In genomic region chr13:119640504-119640903, GRCm38 (mm10) we compare ENCODE assay signal across 10 mouse cellular contexts. TPM values are rescaled to one million over a fixed set of nuclear protein-coding genes. Genes with fewer than 3 reads are reported as not detected.
DNase-seq lines count a peak whose midpoint lies in the region; ATAC-seq and TF ChIP-seq lines count a peak whose summit lies in the region.
"Had no signal": no experiment of that assay in that cellular context is flagged by ENCODE, and none has a peak within 500 bp of the region (broad histone marks: within the 10 kb centered on the region; RNA-seq: fewer than 3 reads in every experiment).

No protein-coding gene starts in this region.

- no peak for DNase-seq in heart, adult 2 months
- DNase-seq in heart, embryonic 10.5 days (ENCODE audit: low spot score): no peak
- peak in 1 of 2 experiments; percentile 19 for DNase-seq in spleen, adult 2 months (ENCODE audit: low read depth in 1 of 2, low spot score in 2 of 2)
- DNase-seq in spleen, postnatal 4 days (ENCODE audit: low spot score in 2 of 2): no peak
- DNase-seq in cerebellum, adult 9-10 months: peak; percentile 33
- no peak for DNase-seq in urinary bladder, postnatal 4 days (ENCODE audit: low spot score in 2 of 2)
- no peak for DNase-seq in gastrocnemius, postnatal 25 days
- DNase-seq: liver, embryonic 13.5 days had no signal

- no peak for TF ChIP-seq POLR2A in heart, adult 2 months (IDR thresholded peaks at IDR 0.05; ENCODE audit: insufficient read depth, low read depth, low read length)
- TF ChIP-seq POLR2A in spleen, adult 2 months (IDR thresholded peaks at IDR 0.05; ENCODE audit: low read depth, low read length): no peak

- peaks cover 3% of the 10 kb centered on the region; the same call in 1 of the 2 replicates for H3K36me3 ChIP-seq in heart, adult 2 months (ENCODE audit: control insufficient read depth, insufficient read depth, low read length)
- H3K36me3 ChIP-seq in heart, embryonic 10.5 days: no peaks in the 10 kb centered on the region
- H3K36me3 ChIP-seq in spleen, adult 2 months (ENCODE audit: control insufficient read depth, insufficient read depth, low read length): no peaks in the 10 kb centered on the region
- H3K36me3 ChIP-seq: embryonic facial prominence, embryonic 13.5 days; liver, embryonic 13.5 days had no signal

- H3K4me1 ChIP-seq in heart, adult 2 months (ENCODE audit: control insufficient read depth, insufficient read depth, low read length): peaks cover 2% of the 10 kb centered on the region
- H3K4me1 ChIP-seq in heart, embryonic 10.5 days: no peaks in the 10 kb centered on the region
- no peaks in the 10 kb centered on the region for H3K4me1 ChIP-seq in spleen, adult 2 months (ENCODE audit: control insufficient read depth, insufficient read depth, insufficient read length)
- H3K4me1 ChIP-seq: embryonic facial prominence, embryonic 13.5 days; liver, embryonic 13.5 days had no signal

- WGBS in heart, adult 2 months: 31% methylated on average over 4 of the region's 4 CpGs
- 39% methylated on average over 4 of the region's 4 CpGs for WGBS in heart, embryonic 10.5 days
- WGBS in spleen, adult 2 months: 41% methylated on average over 4 of the region's 4 CpGs

- peak overlapping the region; percentile 56; the same call in 1 of the 2 replicates for H3K27ac ChIP-seq in heart, adult 2 months
- H3K27ac ChIP-seq in heart, embryonic 10.5 days: no peak overlapping the region
- H3K27ac ChIP-seq in spleen, adult 2 months (ENCODE audit: insufficient read depth, low read length): no peak overlapping the region
- H3K27ac ChIP-seq: embryonic facial prominence, embryonic 13.5 days; liver, embryonic 13.5 days had no signal

- intact Hi-C loops in heart, adult 2 months (cut with DNase I): loop anchor here (2.0 kb wide), 3 partner anchors 84 to 160 kb away; no protein-coding TSS in a partner anchor

- peak; percentile 72 for ATAC-seq in inflammation-experienced regulatory T-cells, adult 6 months

- H3K4me3 ChIP-seq in heart, adult 2 months: no peak overlapping the region
- H3K4me3 ChIP-seq in heart, embryonic 10.5 days: no peak overlapping the region
- no peak overlapping the region for H3K4me3 ChIP-seq in spleen, adult 2 months (ENCODE audit: extremely low read depth, insufficient read depth, insufficient read length)
- H3K4me3 ChIP-seq: embryonic facial prominence, embryonic 13.5 days; liver, embryonic 13.5 days had no signal

- H3K9me3 ChIP-seq in heart, embryonic 10.5 days: no peaks in the 10 kb centered on the region
- H3K9me3 ChIP-seq: embryonic facial prominence, embryonic 13.5 days; liver, embryonic 13.5 days had no signal

- H3K79me2 ChIP-seq in heart, adult 2 months (replicated peaks; ENCODE audit: control insufficient read depth, insufficient read depth, low read length): no peaks in the 10 kb centered on the region

- H3K27me3 ChIP-seq in heart, adult 2 months (ENCODE audit: control insufficient read depth, insufficient read depth, low read length): no peaks in the 10 kb centered on the region
- no peaks in the 10 kb centered on the region for H3K27me3 ChIP-seq in heart, embryonic 10.5 days (ENCODE audit: insufficient read depth, poor library complexity, severe bottlenecking)
- H3K27me3 ChIP-seq in spleen, adult 2 months (ENCODE audit: control insufficient read depth, insufficient read depth, low read length): no peaks in the 10 kb centered on the region
- H3K27me3 ChIP-seq: embryonic facial prominence, embryonic 13.5 days; liver, embryonic 13.5 days had no signal

- no peak for TF ChIP-seq EP300 in heart, adult 2 months (IDR thresholded peaks at IDR 0.05; ENCODE audit: insufficient read depth, low read depth, low read length)

- no peak overlapping the region for H3K9ac ChIP-seq in heart, adult 2 months (ENCODE audit: low read depth, low read length)
- H3K9ac ChIP-seq: embryonic facial prominence, embryonic 13.5 days; liver, embryonic 13.5 days had no signal

- TF ChIP-seq CTCF in heart, adult 2 months (IDR thresholded peaks at IDR 0.05): peak; percentile 81
- TF ChIP-seq CTCF in spleen, adult 2 months (IDR thresholded peaks at IDR 0.05; ENCODE audit: extremely low read depth, insufficient read depth, insufficient read length, insufficient replicate concordance): peak; percentile 2; the same call in 1 of the 2 replicates

RNA-seq across cellular contexts. Expression of gene Ccl28, which starts 16.9 kb away (rescaled TPM):
- total RNA-seq in heart, adult 2 months (2021): not detected
- polyA plus RNA-seq in heart, adult 2 months (2012; rRNA removed): 0.06 TPM in 1 of 2 replicates, not detected in the other
- 0.04 TPM in 1 of 2 replicates, not detected in the other for polyA plus RNA-seq in heart, embryonic 10.5 days (2016; fragmentation: Nextera tagmentation; extraction: Ambion mirVana)
- not detected in 2 replicates for polyA plus RNA-seq in spleen, adult 2 months (2012; rRNA removed)
- under 1 TPM in 1 of 3 experiments, not detected in 2; 0.20 TPM for polyA plus RNA-seq in inflammation-experienced regulatory T-cells, adult 6 months (2017; shearing (Covaris generic))
- under 1 TPM; 0.24 to 0.38 TPM for total RNA-seq in gastrocnemius, postnatal 25 days (2021)
- polyA plus RNA-seq: liver, embryonic 13.5 days had no signal

RNA-seq across cellular contexts. Expression of gene Hmgcs1, which starts 49.7 kb away (rescaled TPM):
- 10 to 100 TPM; 34.9 to 35.4 TPM for total RNA-seq in heart, adult 2 months (2021)
- polyA plus RNA-seq in heart, adult 2 months (2012; rRNA removed): 16.7 and 29.0 TPM in 2 replicates
- polyA plus RNA-seq in heart, embryonic 10.5 days (2016; fragmentation: Nextera tagmentation; extraction: Ambion mirVana): 141 and 143 TPM in 2 replicates
- polyA plus RNA-seq in spleen, adult 2 months (2012; rRNA removed): 7.1 and 7.9 TPM in 2 replicates
- polyA plus RNA-seq in inflammation-experienced regulatory T-cells, adult 6 months (2017; shearing (Covaris generic)): 10 to 100 TPM; 33.6 to 46.6 (median 44.9) TPM
- total RNA-seq in gastrocnemius, postnatal 25 days (2021): 10 to 100 TPM; 30.7 to 30.9 TPM
